Mouse (Mus musculus) stomach, postnatal 0 days (tissue): ENCODE data around the gene Paqr7. TPM values are rescaled to one million over a fixed set of nuclear protein-coding genes. Genes with fewer than 3 reads are reported as not detected.
"Not testable (repeated sequence)": the region's sequence is repeated elsewhere in the genome, so short reads cannot be mapped to it uniquely, and the experiment has no call there.

ENCODE experiments used
- ATAC-seq: fragments of 200-750 bp; cut with Nextera tagmentation; 2 replicates; pipeline ENCODE4 v1.8.0; 2017; ENCODE audit not compliant: low FRiP score, low TSS enrichment
- DNase-seq: peaks from one replicate; pipeline ENCODE4 v3.0.0-alpha.2; 2016; ENCODE audit warnings: low spot score
- H3K27ac ChIP-seq: fragments of 300-500 bp; sonication (generic); replicated peaks from 2 replicates; pipeline ENCODE4 v1.5.1; 2014; ENCODE audit warnings: mild to moderate bottlenecking, control low read depth
- H3K27me3 ChIP-seq: fragments of 300-500 bp; sonication (generic); 2 replicates; pipeline ENCODE4 v1.6.1; 2014; ENCODE audit warnings: low read length; ENCODE audit not compliant: control insufficient read depth, insufficient read depth
- H3K36me3 ChIP-seq: fragments of 300-500 bp; sonication (generic); 2 replicates; pipeline ENCODE4 v1.6.1; 2014; ENCODE audit warnings: low read length, mixed read lengths; ENCODE audit not compliant: control insufficient read depth, insufficient read depth
- H3K4me1 ChIP-seq: fragments of 300-500 bp; sonication (generic); replicated peaks from 2 replicates; pipeline ENCODE4 v1.6.1; 2014; ENCODE audit warnings: antibody characterized with exemption; ENCODE audit not compliant: control insufficient read depth, insufficient read depth
- H3K4me2 ChIP-seq: fragments of 300-500 bp; sonication (generic); replicated peaks from 2 replicates; pipeline ENCODE4 v1.6.1; 2014; ENCODE audit warnings: low read depth, mild to moderate bottlenecking, control low read depth, moderate library complexity
- H3K4me3 ChIP-seq: fragments of 300-500 bp; sonication (generic); 2 replicates; pipeline ENCODE4 v1.5.1; 2014; ENCODE audit warnings: low read depth, low read length, control low read depth
- H3K9ac ChIP-seq: fragments of 300-500 bp; sonication (generic); 2 replicates; pipeline ENCODE4 v1.6.1; 2014; ENCODE audit warnings: mild to moderate bottlenecking, low read length, control low read depth, mixed read lengths
- H3K9me3 ChIP-seq: fragments of 300-500 bp; sonication (generic); 2 replicates; pipeline ENCODE4 v1.6.1; 2016; ENCODE audit warnings: low read length; ENCODE audit not compliant: control insufficient read depth
- CTCF ChIP-seq: IDR thresholded peaks from 2 replicates; pipeline ENCODE4 v1.5.1; 2016; ENCODE audit warnings: antibody characterized with exemption, low read depth, mild to moderate bottlenecking, moderate library complexity
- EP300 ChIP-seq: optimal IDR thresholded peaks from 2 replicates; pipeline ENCODE3; 2016; ENCODE audit warnings: antibody characterized with exemption
- WGBS: fragments of 180-500 bp; shearing (Covaris S2); extraction: QIAGEN DNeasy Blood & Tissue Kit; methylation state at CpG from one replicate; pipeline ENCODE4 v1.1.7; 2014; 5-methylcytosine and 5-hydroxymethylcytosine counted together
- polyA plus RNA-seq: library from polyadenylated mRNA; unstranded; fragments of >200 nt; fragmentation: Nextera tagmentation; extraction: Ambion mirVana; gene quantifications from 2 replicates; pipeline ENCODE4 v1.2.1, GENCODE M21; 2015

Gene Paqr7
- polyA plus RNA-seq, 1 experiment from 2014 or later, result 51.8 TPM

- H3K36me3 ChIP-seq, result no peaks in the 10 kb centered on the region
- H3K4me2 ChIP-seq, result no peak overlapping the region
- TF ChIP-seq CTCF (no peak), EP300 (no peak)
- H3K27ac ChIP-seq, result no peak overlapping the region
- ATAC-seq (no peak), DNase-seq (no peak)
- H3K9ac ChIP-seq, result no peak overlapping the region
- no peaks in the 10 kb centered on the region for H3K27me3 ChIP-seq
- WGBS, result 41% methylated on average over 6 of the region's 6 CpGs
- no peak overlapping the region for H3K4me3 ChIP-seq
- H3K9me3 ChIP-seq, result no peaks in the 10 kb centered on the region
- no peaks in the 10 kb centered on the region for H3K4me1 ChIP-seq
These were observed 12.8 kb upstream of the Paqr7 start for GRCm38 (mm10) chr4:134483696-134484095.

GRCm38 (mm10) chr4:134484231-134484630 lies 12.3 kb upstream of the Paqr7 start:
- Histone ChIP-seq H3K27me3 (no peaks in the 10 kb centered on the region), H3K4me3 (no peak overlapping the region), H3K4me2 (no peak overlapping the region), H3K4me1 (no peaks in the 10 kb centered on the region), H3K9me3 (no peaks in the 10 kb centered on the region), H3K36me3 (no peaks in the 10 kb centered on the region), H3K27ac (no peak overlapping the region), H3K9ac (no peak overlapping the region)
- 77% methylated on average over 10 of the region's 10 CpGs for WGBS
- ATAC-seq (no peak), DNase-seq (no peak)
- no peak for TF ChIP-seq CTCF

GRCm38 (mm10) chr4:134485151-134485900 lies 11.2 kb upstream of the Paqr7 start:
- Histone ChIP-seq H3K27me3 (no peaks in the 10 kb centered on the region), H3K4me2 (no peak overlapping the region), H3K4me3 (no peak overlapping the region), H3K9ac (no peak overlapping the region), H3K27ac (no peak overlapping the region), H3K9me3 (no peaks in the 10 kb centered on the region), H3K4me1 (no peaks in the 10 kb centered on the region), H3K36me3 (no peaks in the 10 kb centered on the region)
- TF ChIP-seq EP300 (no peak), CTCF (peak; percentile 27)
- WGBS, result 80% methylated on average over 5 of the region's 5 CpGs
- DNase-seq, result no peak
- no peak for ATAC-seq

- no peaks in the 10 kb centered on the region for H3K4me1 ChIP-seq
- no peak overlapping the region for H3K4me2 ChIP-seq
- no peak overlapping the region for H3K4me3 ChIP-seq
- 64% methylated on average over 5 of the region's 5 CpGs for WGBS
- no peaks in the 10 kb centered on the region for H3K27me3 ChIP-seq
- TF ChIP-seq CTCF (no peak), EP300 (no peak)
- DNase-seq (peak; percentile 41), ATAC-seq (peak; percentile 73)
- no peaks in the 10 kb centered on the region for H3K9me3 ChIP-seq
- H3K9ac ChIP-seq, result no peak overlapping the region
- H3K27ac ChIP-seq, result peak overlapping the region; percentile 49; the same call in 1 of the 2 replicates
- H3K36me3 ChIP-seq, result no peaks in the 10 kb centered on the region
These were observed 8.3 kb upstream of the Paqr7 start for GRCm38 (mm10) chr4:134488211-134488610.

- H3K4me2 ChIP-seq, result no peak overlapping the region
- no peak for ATAC-seq
These were observed 6.4 kb upstream of the Paqr7 start for GRCm38 (mm10) chr4:134489986-134490665.

GRCm38 (mm10) chr4:134491716-134492115 lies 4.8 kb upstream of the Paqr7 start:
- peaks cover 7% of the 10 kb centered on the region for H3K4me1 ChIP-seq
- no peak for TF ChIP-seq EP300
- no peak for TF ChIP-seq CTCF
- H3K9ac ChIP-seq, result no peak overlapping the region
- WGBS, result 43% methylated on average over 6 of the region's 6 CpGs
- no peaks in the 10 kb centered on the region for H3K27me3 ChIP-seq
- H3K4me3 ChIP-seq, result no peak overlapping the region
- H3K27ac ChIP-seq, result peak overlapping the region; percentile 30; the same call in 1 of the 2 replicates
- no peaks in the 10 kb centered on the region for H3K36me3 ChIP-seq
- no peak overlapping the region for H3K4me2 ChIP-seq
- DNase-seq (peak; percentile 50), ATAC-seq (no peak)
- H3K9me3 ChIP-seq, result no peaks in the 10 kb centered on the region

More at GRCm38 (mm10) chr4:134489986-134490665, 6.4 kb upstream of the Paqr7 start:
- WGBS, result 68% methylated on average over 11 of the region's 11 CpGs
- Histone ChIP-seq H3K27me3 (no peaks in the 10 kb centered on the region), H3K36me3 (no peaks in the 10 kb centered on the region), H3K4me1 (peaks cover 6% of the 10 kb centered on the region), H3K9ac (no peak overlapping the region), H3K27ac (no peak overlapping the region; the same call in 1 of the 2 replicates), H3K4me3 (no peak overlapping the region), H3K9me3 (no peaks in the 10 kb centered on the region)
- TF ChIP-seq CTCF (no peak), EP300 (no peak)
- peak; percentile 42 for DNase-seq

GRCm38 (mm10) chr4:134494161-134494560 lies 2.3 kb upstream of the Paqr7 start:
- H3K27me3 ChIP-seq, H3K9ac ChIP-seq, H3K4me3 ChIP-seq, ATAC-seq, H3K36me3 ChIP-seq, H3K4me2 ChIP-seq, H3K9me3 ChIP-seq, DNase-seq: not testable (repeated sequence)
- Histone ChIP-seq H3K27ac (peak overlapping the region; percentile 83), H3K4me1 (peaks cover 10% of the 10 kb centered on the region)
- 92% methylated on average over 6 of the region's 6 CpGs for WGBS
